Mouse (Mus musculus): ENCODE measurements around the gene Gm7714.

- TF ChIP-seq CTCF (IDR thresholded peaks at IDR 0.05; ENCODE audit: low read depth) (no peak), EP300 (optimal IDR thresholded peaks at IDR 0.05) (no peak)
These were observed at the start of gene Gm7714 for GRCm38 (mm10) chr5:88268619-88269018.
